Mouse (Mus musculus): Measurements from ENCODE around the gene Letmd1. TPM values are rescaled to one million over a fixed set of nuclear protein-coding genes. Genes with fewer than 3 reads are reported as not detected.

The Letmd1 gene
- polyA plus RNA-seq, 1 experiment from 2014 or later = 41.2 TPM

DNA sequence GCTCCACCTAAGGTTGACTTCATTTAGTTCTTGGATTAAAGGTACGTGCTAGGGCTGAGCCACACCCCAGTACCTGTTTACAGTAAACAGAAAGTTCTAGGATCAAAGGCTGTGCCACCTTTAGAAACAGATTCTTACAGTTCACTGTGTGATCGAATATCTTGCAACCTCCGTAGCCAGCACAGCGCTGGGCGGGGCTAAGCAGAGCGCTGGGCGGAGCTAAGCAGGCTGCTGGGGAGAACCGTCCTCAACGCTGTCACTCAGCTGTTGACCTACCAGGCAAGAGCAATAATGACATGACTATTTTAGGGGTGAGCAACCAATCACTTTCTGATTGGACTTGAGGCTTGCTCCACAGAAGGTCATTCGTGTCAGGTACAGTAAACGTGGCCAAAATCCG is 7.9 kb upstream of the Letmd1 start:
- Histone ChIP-seq H3K27me3 (ENCODE audit: insufficient read depth, poor library complexity, severe bottlenecking) (peaks cover 11% of the 10 kb centered on the region; the same call in 1 of the 2 replicates), H3K4me1 (replicated peaks) (0 out of 2 replicates have a peak, but pooled peaks cover 3% of the 10 kb centered on the region), H3K36me3 (no peaks in the 10 kb centered on the region), H3K4me3 (peak overlapping the region; percentile 12; the same call in 1 of the 2 replicates), H3K9me3 (no peaks in the 10 kb centered on the region), H3K27ac (no peak overlapping the region)
- peak; percentile 25 for DNase-seq (ENCODE audit: low spot score)
- WGBS = 10% methylated on average over 12 of the region's 12 CpGs

DNA sequence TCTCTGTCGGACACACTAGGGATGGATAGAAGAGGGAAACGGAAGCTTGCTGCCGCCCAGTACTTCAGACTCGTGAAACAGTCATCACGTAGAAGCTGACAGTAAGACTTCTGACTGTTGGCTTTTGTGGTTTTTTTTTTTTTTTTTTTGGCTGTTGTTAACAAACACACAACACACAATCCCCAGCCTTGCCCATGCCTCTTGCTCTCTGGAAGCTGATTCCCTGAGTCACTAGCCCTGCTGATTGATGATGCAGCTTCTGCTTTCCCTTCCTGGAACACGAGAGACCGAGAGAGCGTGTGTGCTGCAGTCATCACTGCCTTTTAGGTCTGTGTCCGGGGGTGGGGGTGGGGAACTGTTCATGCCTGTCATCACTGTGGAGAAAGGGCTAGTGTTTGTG is 7.2 kb upstream of the Letmd1 start:
- 81% methylated on average over 9 of the region's 9 CpGs for WGBS
- peaks cover 11% of the 10 kb centered on the region; the same call in 1 of the 2 replicates for H3K27me3 ChIP-seq (ENCODE audit: insufficient read depth, poor library complexity, severe bottlenecking)
- DNase-seq (ENCODE audit: low spot score) = no peak
- no peaks in the 10 kb centered on the region for H3K36me3 ChIP-seq
- no peak overlapping the region for H3K4me3 ChIP-seq
- 0 out of 2 replicates have a peak, but pooled peaks cover 3% of the 10 kb centered on the region for H3K4me1 ChIP-seq (replicated peaks)
- H3K27ac ChIP-seq = no peak overlapping the region
- H3K9me3 ChIP-seq = no peaks in the 10 kb centered on the region

DNA sequence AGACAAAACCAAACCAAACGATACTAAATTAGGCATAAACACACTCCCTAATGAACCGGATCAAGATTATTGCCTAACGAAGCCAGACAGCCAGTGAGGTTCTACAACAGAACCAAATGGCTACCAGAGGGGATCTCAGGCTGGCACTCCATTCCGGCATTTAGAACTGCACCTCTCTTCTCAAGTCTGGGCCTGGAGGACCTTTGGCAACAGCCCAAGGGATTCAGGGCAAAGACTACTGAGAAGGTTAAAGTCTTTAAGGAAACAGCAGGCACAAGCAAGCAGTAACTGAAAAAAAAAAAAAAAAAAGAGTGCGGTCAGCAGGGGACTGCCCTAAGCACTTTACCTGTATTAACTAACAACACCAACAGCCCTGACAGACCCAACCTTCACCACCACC is 6.7 kb upstream of the Letmd1 start:
- Histone ChIP-seq H3K27me3 (ENCODE audit: insufficient read depth, poor library complexity, severe bottlenecking) (peaks cover 11% of the 10 kb centered on the region; the same call in 1 of the 2 replicates), H3K9me3 (no peaks in the 10 kb centered on the region), H3K27ac (no peak overlapping the region), H3K4me1 (replicated peaks) (0 out of 2 replicates have a peak, but pooled peaks cover 3% of the 10 kb centered on the region), H3K4me3 (no peak overlapping the region), H3K36me3 (no peaks in the 10 kb centered on the region)
- 88% methylated on average over 5 of the region's 5 CpGs for WGBS
- no peak for DNase-seq (ENCODE audit: low spot score)

DNA sequence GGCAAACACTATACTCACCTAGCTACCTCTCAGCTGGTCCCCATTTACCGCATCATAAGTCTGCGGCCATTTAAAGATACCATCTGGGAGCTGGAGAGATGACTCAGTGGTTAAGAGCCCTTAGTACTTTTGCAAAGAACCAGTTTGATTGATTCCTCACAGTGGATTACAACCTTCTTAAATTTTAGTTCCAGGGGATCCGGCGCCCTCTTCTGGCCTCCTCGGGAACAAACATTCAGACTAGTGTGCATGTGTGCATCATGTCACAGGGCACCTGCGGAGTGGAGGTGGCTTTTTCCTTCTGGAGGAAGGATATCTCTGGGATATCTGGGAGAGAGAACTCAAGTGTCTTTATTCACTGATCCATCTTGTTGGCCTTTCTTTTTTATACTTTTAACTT is 5.1 kb upstream of the Letmd1 start:
- peaks cover 17% of the 10 kb centered on the region for H3K4me1 ChIP-seq (replicated peaks)

DNA sequence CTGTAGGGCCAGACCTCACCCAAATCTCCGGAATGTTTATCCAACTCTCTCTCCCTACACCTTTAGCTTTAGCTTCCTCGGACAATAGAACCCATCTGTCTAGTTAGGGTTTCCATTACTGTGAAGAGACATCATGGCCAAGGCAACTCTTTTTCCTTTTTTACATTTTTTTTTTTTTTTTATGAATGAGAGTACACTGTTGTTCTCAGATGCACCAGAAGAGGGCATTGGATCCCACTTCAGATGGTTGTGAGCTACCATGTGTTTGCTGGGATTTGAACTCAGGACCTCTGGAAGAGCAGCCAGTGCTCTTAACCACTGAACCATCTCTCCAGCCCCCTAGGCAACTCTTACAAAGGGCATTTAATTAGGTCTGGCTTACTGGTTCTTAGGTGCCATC is 3.4 kb upstream of the Letmd1 start:
- H3K9me3 ChIP-seq = no peaks in the 10 kb centered on the region
- H3K27ac ChIP-seq = no peak overlapping the region
- no peak overlapping the region for H3K4me3 ChIP-seq
- peaks cover 33% of the 10 kb centered on the region for H3K4me1 ChIP-seq (replicated peaks)
- H3K36me3 ChIP-seq = no peaks in the 10 kb centered on the region
- H3K27me3 ChIP-seq (ENCODE audit: insufficient read depth, poor library complexity, severe bottlenecking) = no peaks in the 10 kb centered on the region
- WGBS = 86% methylated on average over 2 of the region's 2 CpGs
- DNase-seq (ENCODE audit: low spot score) = no peak

More for the DNA sequence above, 5.1 kb upstream of the Letmd1 start:
- 29% methylated on average over 6 of the region's 6 CpGs for WGBS
- Histone ChIP-seq H3K9me3 (no peaks in the 10 kb centered on the region), H3K4me3 (no peak overlapping the region), H3K27ac (no peak overlapping the region), H3K27me3 (ENCODE audit: insufficient read depth, poor library complexity, severe bottlenecking) (peaks cover 4% of the 10 kb centered on the region; the same call in 1 of the 2 replicates), H3K36me3 (no peaks in the 10 kb centered on the region)
- DNase-seq (ENCODE audit: low spot score) = peak; percentile 60

DNA sequence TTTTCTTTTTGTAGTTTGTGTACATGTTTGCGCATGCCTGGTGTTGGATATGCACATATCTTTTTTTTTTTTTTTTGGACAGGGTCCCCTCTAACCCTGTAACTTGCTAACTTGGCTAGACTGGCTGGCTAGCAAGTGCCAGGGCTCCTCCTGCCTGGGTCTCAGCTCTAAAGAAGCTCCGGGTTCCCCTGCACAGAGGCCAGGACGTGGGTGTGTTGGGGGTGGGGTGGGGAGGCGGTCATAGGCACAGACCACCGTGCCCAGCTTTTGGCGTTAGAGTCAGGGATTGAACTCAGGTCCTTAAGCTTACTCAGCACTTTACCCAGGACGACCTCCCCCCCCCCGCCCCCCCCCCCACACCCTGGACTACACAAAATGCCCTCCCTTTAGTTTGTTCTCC is 1.1 kb upstream of the Letmd1 start:
- DNase-seq (ENCODE audit: low spot score) = no peak
- Histone ChIP-seq H3K27me3 (ENCODE audit: insufficient read depth, poor library complexity, severe bottlenecking) (no peaks in the 10 kb centered on the region), H3K9me3 (no peaks in the 10 kb centered on the region; the same call in 1 of the 2 replicates), H3K4me3 (peak overlapping the region; percentile 86), H3K4me1 (replicated peaks) (peaks cover 34% of the 10 kb centered on the region), H3K27ac (no peak overlapping the region), H3K36me3 (peaks cover 22% of the 10 kb centered on the region)
- 53% methylated on average over 8 of the region's 8 CpGs for WGBS

DNA sequence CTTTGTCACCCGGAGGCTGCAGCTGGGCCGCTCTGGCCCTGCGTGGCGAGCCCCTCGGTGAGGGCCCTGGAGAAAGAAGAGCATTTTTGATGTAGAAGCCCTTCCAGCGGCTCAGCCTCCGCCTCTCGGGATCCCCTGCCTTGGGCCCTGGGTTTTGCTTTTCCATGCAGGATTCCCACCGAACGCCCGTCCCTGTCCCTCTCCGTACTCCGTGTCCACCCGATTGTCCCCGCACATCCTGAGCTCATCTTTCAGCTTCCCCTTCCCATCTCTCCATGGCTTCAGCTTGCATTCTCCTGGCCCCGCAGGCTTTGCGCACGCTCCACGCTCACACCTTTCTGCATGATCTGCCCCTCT is 344 bp downstream of the Letmd1 start:
- Histone ChIP-seq H3K4me3 (peak overlapping the region; percentile 86), H3K27me3 (ENCODE audit: insufficient read depth, poor library complexity, severe bottlenecking) (no peaks in the 10 kb centered on the region), H3K36me3 (peaks cover 37% of the 10 kb centered on the region), H3K27ac (peak overlapping the region; percentile 92), H3K9me3 (no peaks in the 10 kb centered on the region; the same call in 1 of the 2 replicates), H3K4me1 (replicated peaks) (peaks cover 34% of the 10 kb centered on the region)
- DNase-seq (ENCODE audit: low spot score) = no peak
- 1% methylated on average over 19 of the region's 19 CpGs for WGBS

DNA sequence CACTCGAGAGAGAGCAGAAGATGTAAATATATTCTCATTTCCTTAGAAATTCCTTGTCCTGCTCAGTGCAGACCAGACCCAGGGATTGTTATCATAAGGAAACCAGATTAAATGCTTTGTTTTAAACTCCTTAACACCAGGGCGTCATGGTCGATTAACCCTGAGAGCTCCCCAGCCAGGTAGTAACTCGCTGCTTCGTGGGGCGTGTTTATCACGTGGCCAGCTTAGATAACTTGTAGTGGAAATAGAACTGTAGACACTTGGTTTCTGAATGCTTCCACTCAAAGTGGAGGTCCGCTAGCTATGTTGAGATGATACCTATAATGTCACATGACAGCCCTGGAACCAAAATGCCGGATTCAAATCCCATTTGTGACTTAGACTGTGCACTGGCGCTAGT is 1.2 kb downstream of the Letmd1 start:
- Histone ChIP-seq H3K27me3 (ENCODE audit: insufficient read depth, poor library complexity, severe bottlenecking) (no peaks in the 10 kb centered on the region), H3K4me3 (peak overlapping the region; percentile 86), H3K36me3 (peaks cover 45% of the 10 kb centered on the region), H3K9me3 (no peaks in the 10 kb centered on the region; the same call in 1 of the 2 replicates), H3K27ac (no peak overlapping the region), H3K4me1 (replicated peaks) (peaks cover 34% of the 10 kb centered on the region)
- no peak for DNase-seq (ENCODE audit: low spot score)
- 75% methylated on average over 10 of the region's 10 CpGs for WGBS

DNA sequence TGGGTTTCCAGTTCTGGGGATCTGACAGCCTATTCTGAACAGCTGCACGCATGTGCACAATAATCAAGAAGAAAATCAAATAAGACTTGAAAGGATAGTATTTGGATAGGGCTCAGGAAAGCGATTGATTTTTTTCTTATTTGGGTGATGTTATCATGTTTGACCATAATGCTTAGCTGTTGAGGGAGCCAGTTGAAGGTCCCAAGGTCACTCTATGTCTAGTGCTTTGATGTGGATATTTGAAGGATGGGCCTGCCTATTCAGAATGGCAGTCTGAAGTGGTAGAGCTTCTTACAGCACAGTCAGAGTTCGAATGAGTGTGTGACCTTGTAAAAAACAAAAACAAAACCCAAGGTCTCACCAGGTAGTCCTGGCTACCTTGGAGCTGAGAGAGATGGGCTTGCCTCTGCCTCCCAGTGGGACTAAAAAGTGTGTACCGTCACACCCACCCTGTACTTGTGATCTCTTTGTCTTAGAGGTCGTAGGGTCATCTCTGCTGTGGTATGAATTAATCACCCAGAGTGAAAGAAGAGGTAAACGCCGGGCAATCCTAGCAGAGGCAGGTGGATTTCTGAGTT is 5.2 kb downstream of the Letmd1 start:
- H3K27ac ChIP-seq = no peak overlapping the region
- no peaks in the 10 kb centered on the region; the same call in 1 of the 2 replicates for H3K9me3 ChIP-seq
- peaks cover 84% of the 10 kb centered on the region for H3K36me3 ChIP-seq
- no peaks in the 10 kb centered on the region for H3K27me3 ChIP-seq (ENCODE audit: insufficient read depth, poor library complexity, severe bottlenecking)
- 88% methylated on average over 7 of the region's 7 CpGs for WGBS
- H3K4me3 ChIP-seq = no peak overlapping the region
- peaks cover 19% of the 10 kb centered on the region for H3K4me1 ChIP-seq (replicated peaks)
- DNase-seq (ENCODE audit: low spot score) = no peak

DNA sequence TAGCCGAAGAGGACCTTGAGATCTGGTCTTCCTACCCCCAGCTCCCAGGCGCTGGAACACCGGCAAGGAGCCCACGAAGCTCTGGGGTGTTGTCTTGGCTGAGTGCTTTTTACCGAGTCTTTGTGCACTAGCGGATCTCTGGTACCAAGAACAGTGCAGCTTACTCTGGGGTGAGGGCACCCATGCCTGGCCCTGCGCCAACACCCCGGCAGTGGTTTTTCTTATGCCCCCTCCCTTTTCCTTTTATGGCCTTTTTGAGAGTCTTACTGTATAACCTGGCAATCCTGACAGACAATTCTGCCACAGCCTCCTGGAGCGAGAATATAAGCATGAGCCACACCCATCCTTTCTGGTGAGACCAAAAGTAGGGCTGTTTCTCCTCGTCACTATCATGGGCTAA is 9.5 kb downstream of the Letmd1 start:
- 88% methylated on average over 10 of the region's 10 CpGs for WGBS
- Histone ChIP-seq H3K36me3 (peaks cover 99% of the 10 kb centered on the region), H3K27me3 (ENCODE audit: insufficient read depth, poor library complexity, severe bottlenecking) (no peaks in the 10 kb centered on the region)

DNA sequence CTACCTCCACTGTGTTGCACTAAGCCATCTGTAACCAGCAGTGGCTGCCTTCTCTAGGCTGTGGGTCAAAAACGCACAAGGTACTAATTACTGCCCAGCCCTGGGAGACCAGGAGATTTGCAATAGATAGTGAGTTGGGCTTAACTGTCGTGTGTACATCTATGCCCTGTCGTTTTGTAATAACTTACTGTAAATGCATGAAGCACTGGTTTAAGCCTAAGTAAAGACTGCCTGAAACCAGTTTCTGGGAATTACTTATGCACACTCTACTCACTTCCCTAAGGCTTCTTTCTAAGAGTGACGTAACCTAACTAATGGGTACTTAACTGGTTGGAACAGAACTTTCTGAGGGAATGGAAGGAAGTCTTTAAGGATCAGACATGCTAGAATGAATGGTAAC is 10.1 kb downstream of the Letmd1 start:
- Histone ChIP-seq H3K4me1 (replicated peaks) (no peaks in the 10 kb centered on the region), H3K27me3 (ENCODE audit: insufficient read depth, poor library complexity, severe bottlenecking) (no peaks in the 10 kb centered on the region), H3K36me3 (peaks cover 99% of the 10 kb centered on the region), H3K4me3 (no peak overlapping the region), H3K9me3 (no peaks in the 10 kb centered on the region), H3K27ac (no peak overlapping the region)
- DNase-seq (ENCODE audit: low spot score) = no peak
- WGBS = 86% methylated on average over 4 of the region's 4 CpGs

More for the DNA sequence above, 9.5 kb downstream of the Letmd1 start:
- no peaks in the 10 kb centered on the region for H3K4me1 ChIP-seq (replicated peaks)
- no peak overlapping the region for H3K27ac ChIP-seq
- DNase-seq (ENCODE audit: low spot score) = no peak
- no peaks in the 10 kb centered on the region for H3K9me3 ChIP-seq
- H3K4me3 ChIP-seq = no peak overlapping the region

DNA sequence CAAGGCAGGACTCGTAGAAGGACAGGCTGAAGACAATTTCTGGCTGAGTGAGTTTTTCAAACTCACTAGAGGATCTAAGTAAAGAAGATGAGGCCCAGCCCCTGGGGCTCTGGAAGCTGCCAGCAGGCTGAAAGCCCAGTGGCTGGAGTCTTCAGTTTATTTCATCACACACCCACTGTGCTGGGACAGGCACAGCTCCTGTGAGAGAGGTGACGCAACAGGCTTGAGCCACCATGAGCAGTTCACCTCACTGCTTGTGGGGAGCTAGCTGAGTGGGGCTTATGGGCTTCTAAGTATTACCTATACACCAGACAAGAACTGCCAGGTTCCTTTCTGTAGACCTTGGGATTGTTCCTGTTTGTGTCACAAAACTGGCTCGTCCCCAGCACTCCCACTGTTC is 16.8 kb downstream of the Letmd1 start:
- WGBS = 85% methylated on average over 3 of the region's 3 CpGs
- Histone ChIP-seq H3K4me3 (no peak overlapping the region), H3K27ac (no peak overlapping the region), H3K4me1 (replicated peaks) (peaks cover 37% of the 10 kb centered on the region), H3K9me3 (no peaks in the 10 kb centered on the region), H3K36me3 (peaks cover 92% of the 10 kb centered on the region), H3K27me3 (ENCODE audit: insufficient read depth, poor library complexity, severe bottlenecking) (no peaks in the 10 kb centered on the region)
- DNase-seq (ENCODE audit: low spot score) = no peak

DNA sequence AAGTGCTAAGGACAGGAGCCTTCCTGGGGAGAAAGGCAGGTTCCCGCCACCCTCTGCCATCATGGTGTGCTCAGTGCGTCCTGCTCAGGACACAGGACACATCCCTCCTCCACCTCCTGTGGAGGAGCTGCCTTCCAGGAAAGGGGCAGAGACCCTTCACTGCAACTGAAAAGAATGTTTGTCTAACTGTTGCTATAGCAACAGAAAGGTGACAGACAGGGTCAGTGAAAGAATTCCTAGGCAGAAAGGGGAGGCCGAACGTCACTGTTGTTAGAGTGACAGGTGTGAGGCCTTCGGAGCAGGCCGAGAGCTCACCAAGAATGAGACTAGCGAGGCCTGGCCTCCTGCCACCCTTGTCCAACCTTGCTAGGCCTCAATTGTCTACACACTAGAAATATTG is 17.6 kb downstream of the Letmd1 start:
- Histone ChIP-seq H3K4me3 (0 out of 2 replicates have a peak overlapping the region, but pooled peaks have one; percentile 6), H3K27ac (peak overlapping the region; percentile 40; the same call in 1 of the 2 replicates), H3K9me3 (no peaks in the 10 kb centered on the region), H3K36me3 (peaks cover 83% of the 10 kb centered on the region), H3K4me1 (replicated peaks) (peaks cover 46% of the 10 kb centered on the region), H3K27me3 (ENCODE audit: insufficient read depth, poor library complexity, severe bottlenecking) (no peaks in the 10 kb centered on the region)
- DNase-seq (ENCODE audit: low spot score) = peak; percentile 49
- whole genome bisulfite sequencing = 20% methylated on average over 7 of the region's 7 CpGs

All from hindbrain, embryonic 10.5 days (tissue).